ENCODE assay signal across 22 mouse cellular contexts in genomic region chr13:37876836-37877235, GRCm38 (mm10).
A peak's percentile ranks its signal among the peaks of the same experiment; 100 is the strongest.
DNase-seq lines count a peak whose midpoint lies in the region; ATAC-seq lines count a peak whose summit lies in the region.
"Had no signal": no experiment of that assay in that cellular context is flagged by ENCODE, and none has a peak within 500 bp of the region (broad histone marks: within the 10 kb centered on the region; RNA-seq: fewer than 3 reads in every experiment).

No protein-coding gene starts in this region.

- no peak overlapping the region for H3K9ac ChIP-seq in kidney, embryonic 15.5 days
- no peak overlapping the region for H3K9ac ChIP-seq in liver, embryonic 15.5 days
- H3K9ac ChIP-seq: embryonic facial prominence, embryonic 15.5 days; forebrain, embryonic 15.5 days; heart, embryonic 12.5 days; midbrain, embryonic 12.5 days had no signal

- H3K9me3 ChIP-seq in kidney, embryonic 15.5 days (replicated peaks): no peaks in the 10 kb centered on the region
- H3K9me3 ChIP-seq in liver, embryonic 15.5 days (replicated peaks): no peaks in the 10 kb centered on the region
- H3K9me3 ChIP-seq: embryonic facial prominence, embryonic 15.5 days; forebrain, embryonic 15.5 days; heart, embryonic 12.5 days; hindbrain, embryonic 10.5 days; midbrain, embryonic 12.5 days had no signal

- no peaks in the 10 kb centered on the region for H3K27me3 ChIP-seq in kidney, embryonic 15.5 days
- H3K27me3 ChIP-seq in liver, embryonic 15.5 days: no peaks in the 10 kb centered on the region
- H3K27me3 ChIP-seq: embryonic facial prominence, embryonic 15.5 days; forebrain, embryonic 15.5 days; heart, embryonic 12.5 days; midbrain, embryonic 12.5 days had no signal

- H3K4me1 ChIP-seq in kidney, embryonic 15.5 days: peaks cover 62% of the 10 kb centered on the region
- H3K4me1 ChIP-seq in liver, embryonic 15.5 days (replicated peaks): peaks cover 98% of the 10 kb centered on the region
- H3K4me1 ChIP-seq: forebrain, embryonic 15.5 days; midbrain, embryonic 12.5 days had no signal

- WGBS in kidney, embryonic 15.5 days: 45% methylated on average over 4 of the region's 4 CpGs
- WGBS in liver, embryonic 15.5 days (ENCODE audit: insufficient replicate concordance): 49% methylated on average over 4 of the region's 4 CpGs

- H3K27ac ChIP-seq in kidney, embryonic 15.5 days: no peak overlapping the region
- H3K27ac ChIP-seq in liver, embryonic 15.5 days (replicated peaks): peak overlapping the region; percentile 83; the same call in 1 of the 2 replicates
- H3K27ac ChIP-seq: embryonic facial prominence, embryonic 15.5 days; forebrain, embryonic 15.5 days; hindbrain, embryonic 10.5 days; hindbrain, postnatal 0 days; midbrain, embryonic 12.5 days; stomach, postnatal 0 days had no signal

- H3K4me2 ChIP-seq in kidney, embryonic 15.5 days: no peak overlapping the region
- no peak overlapping the region for H3K4me2 ChIP-seq in liver, embryonic 15.5 days
- H3K4me2 ChIP-seq: embryonic facial prominence, embryonic 15.5 days; forebrain, embryonic 15.5 days; heart, embryonic 12.5 days; midbrain, embryonic 12.5 days had no signal

- DNase-seq in adrenal gland, postnatal 10 days: peak; percentile 54
- no peak for DNase-seq in adrenal gland, adult 8-10 months
- DNase-seq in kidney, adult 9 months: peak; percentile 70
- DNase-seq in adipocyte (ENCODE audit: low spot score): peak; percentile 84
- DNase-seq in spleen, adult 18-20 months: no peak
- DNase-seq in urinary bladder, postnatal 10 days (ENCODE audit: low spot score): no peak
- DNase-seq: cerebellum, adult 9-10 months; gastrocnemius, postnatal 10 days; heart, postnatal 10 days; lung, adult 2 months; lung, postnatal 14 days; thymus, adult 2 months; thymus, postnatal 4 days had no signal

- no peaks in the 10 kb centered on the region for H3K36me3 ChIP-seq in kidney, embryonic 15.5 days
- no peaks in the 10 kb centered on the region for H3K36me3 ChIP-seq in liver, embryonic 15.5 days (replicated peaks)
- H3K36me3 ChIP-seq: embryonic facial prominence, embryonic 15.5 days; forebrain, embryonic 15.5 days; heart, embryonic 12.5 days; hindbrain, embryonic 10.5 days; midbrain, embryonic 12.5 days had no signal

- no peak overlapping the region for H3K4me3 ChIP-seq in kidney, embryonic 15.5 days (replicated peaks)
- H3K4me3 ChIP-seq in liver, embryonic 15.5 days (replicated peaks): no peak overlapping the region
- H3K4me3 ChIP-seq: embryonic facial prominence, embryonic 15.5 days; forebrain, embryonic 15.5 days; heart, embryonic 12.5 days; hindbrain, embryonic 10.5 days; midbrain, embryonic 12.5 days had no signal

- ATAC-seq in kidney, embryonic 15.5 days (replicated peaks; ENCODE audit: low FRiP score): no peak
- no peak for ATAC-seq in liver, embryonic 15.5 days (ENCODE audit: insufficient read depth)
- ATAC-seq: forebrain, embryonic 15.5 days; hindbrain, postnatal 0 days had no signal

Comparison
In these comparisons a context has a peak if more than half of its experiments do, and no peak if none do; other contexts are left out.
1. DNase-seq: peak in adrenal gland, postnatal 10 days (single experiment), kidney, adult 9 months (single experiment) and adipocyte (single experiment); none in adrenal gland, adult 8-10 months (single experiment), spleen, adult 18-20 months (0 of 2) and urinary bladder, postnatal 10 days (single experiment).